Mouse (Mus musculus) urinary bladder, postnatal 4 days (tissue): Measurements from ENCODE around the gene Rasgrp2.
A peak's percentile ranks its signal among the peaks of the same experiment; 100 is the strongest.

Experiments used
- DNase-seq, 2 experiments: peaks; one replicate each; pipeline ENCODE4 v3.0.0; 2021 to 2022; ENCODE audit warnings: low spot score in 2 of 2

Gene Rasgrp2

DNA sequence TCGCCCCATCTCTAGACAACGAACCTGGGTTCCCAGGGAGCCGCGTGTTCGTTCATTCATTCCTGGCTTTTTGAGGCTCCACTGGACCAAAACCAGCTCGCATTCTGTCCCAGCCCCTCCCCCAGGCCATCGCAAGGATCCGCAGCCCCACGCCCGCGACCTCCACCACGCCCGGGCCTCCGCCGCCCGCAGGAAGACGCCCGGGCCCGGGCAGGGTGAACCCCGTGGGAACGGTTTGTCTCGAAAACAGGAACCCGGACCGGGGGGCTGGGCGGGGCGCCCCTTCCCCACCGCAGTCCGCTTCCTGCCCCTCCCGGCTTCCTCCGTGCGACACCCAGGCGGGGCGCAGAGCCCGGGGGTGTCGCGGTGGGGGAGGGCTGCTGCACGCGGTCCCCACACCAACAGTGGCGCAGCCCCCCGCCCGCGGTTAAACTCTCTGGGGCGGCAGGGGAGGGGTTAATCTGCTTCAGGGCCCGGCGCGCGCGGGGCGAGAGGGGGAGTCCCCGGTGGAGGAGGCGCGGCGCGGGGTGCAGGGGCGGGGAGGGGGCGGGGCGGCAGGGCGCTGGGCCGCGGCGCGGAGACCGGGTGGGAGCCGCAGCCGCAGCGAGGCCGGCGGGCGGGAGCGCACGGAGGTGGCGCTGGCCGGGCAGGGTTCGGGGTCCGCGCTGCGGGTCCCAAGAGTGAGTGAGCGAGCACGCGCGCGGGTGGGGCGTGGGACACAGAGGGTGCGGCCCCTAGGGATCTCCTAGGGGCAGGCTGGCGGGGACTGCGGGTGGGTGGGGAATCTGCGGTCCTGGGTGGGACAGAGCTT lies at the start of gene Rasgrp2:
Gene Rasgrp2, plus strand, starts transcription at position 56 of the 811 bp plus-strand sequence.
- DNase-seq = peak in 1 of 2 experiments; percentile 53

- DNase-seq = no peak
Measured at GRCm38 (mm10) chr19:6351431-6352106, 47.6 kb upstream of the Rasgrp2 start.

GRCm38 (mm10) chr19:6352107-6352505 lies 47.0 kb upstream of the Rasgrp2 start:
- DNase-seq = no peak

GRCm38 (mm10) chr19:6354030-6354429 lies 45.1 kb upstream of the Rasgrp2 start:
- DNase-seq = peak in 1 of 2 experiments; percentile 20

- no peak for DNase-seq
Measured at GRCm38 (mm10) chr19:6361291-6361690, 37.8 kb upstream of the Rasgrp2 start.

DNA sequence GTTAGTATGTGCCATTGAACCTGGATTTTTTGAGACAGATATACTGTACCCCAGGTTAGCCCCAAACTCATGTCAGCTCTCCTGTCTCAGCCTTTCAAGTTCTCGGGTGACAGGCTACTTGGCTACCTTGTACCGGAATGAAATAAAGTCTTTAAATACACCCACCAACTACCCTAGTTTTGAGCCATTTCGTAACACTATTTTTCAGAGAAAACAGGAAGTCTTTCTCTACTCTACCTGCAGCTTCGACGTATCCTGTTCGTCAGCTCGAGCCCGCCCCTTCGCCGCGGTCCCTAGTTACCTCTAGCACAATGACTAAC lies 36.1 kb upstream of the Rasgrp2 start:
- no peak for DNase-seq

DNA sequence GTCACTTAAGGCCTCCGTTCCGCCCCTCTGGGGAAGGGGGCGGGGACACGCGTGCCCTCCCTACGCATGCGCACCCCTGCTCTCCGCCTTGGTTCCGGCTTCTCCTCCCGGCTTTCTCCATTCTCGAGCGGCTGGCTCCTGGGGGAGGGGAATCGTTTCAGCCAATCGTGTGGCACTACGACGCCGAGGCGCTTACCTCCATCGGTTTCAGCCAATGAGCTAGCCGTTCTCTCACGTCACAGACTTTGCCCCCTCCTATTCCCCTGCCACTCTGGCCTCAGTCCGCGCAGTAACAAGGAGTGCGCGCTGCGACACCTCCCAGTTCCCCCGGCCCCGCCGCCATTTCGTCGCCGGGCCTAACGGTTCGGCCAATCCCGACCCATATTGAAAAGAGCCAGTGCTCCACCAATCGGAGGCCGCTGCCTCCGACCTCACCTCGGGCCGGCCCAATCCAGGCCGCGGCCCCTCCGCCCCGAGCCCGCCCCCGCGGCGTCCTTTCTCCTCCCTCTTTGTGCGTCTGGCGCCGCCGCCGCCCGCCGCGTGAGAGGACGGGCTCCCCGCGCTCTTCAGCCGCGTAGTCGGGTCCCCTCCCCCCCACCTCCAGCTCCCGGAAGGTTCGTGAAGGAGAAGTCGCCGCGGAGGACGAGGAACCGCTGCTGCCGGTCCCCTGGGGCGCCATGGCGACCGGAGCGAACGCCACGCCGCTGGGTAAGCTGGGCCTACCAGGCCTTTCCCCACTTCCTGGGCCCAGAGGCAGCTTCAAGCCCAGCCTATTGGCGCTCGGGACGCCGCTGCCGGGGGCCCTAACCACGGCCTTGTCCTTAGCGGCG lies 35.5 kb upstream of the Rasgrp2 start, which contains the start of gene Sf1:
Gene Sf1, plus strand, starts transcription at position 280 of the 830 bp plus-strand sequence.
- DNase-seq = peak; percentile 99 to 100

GRCm38 (mm10) chr19:6364317-6364725 lies 34.8 kb upstream of the Rasgrp2 start:
- peak; percentile 89 to 94 for DNase-seq

DNA sequence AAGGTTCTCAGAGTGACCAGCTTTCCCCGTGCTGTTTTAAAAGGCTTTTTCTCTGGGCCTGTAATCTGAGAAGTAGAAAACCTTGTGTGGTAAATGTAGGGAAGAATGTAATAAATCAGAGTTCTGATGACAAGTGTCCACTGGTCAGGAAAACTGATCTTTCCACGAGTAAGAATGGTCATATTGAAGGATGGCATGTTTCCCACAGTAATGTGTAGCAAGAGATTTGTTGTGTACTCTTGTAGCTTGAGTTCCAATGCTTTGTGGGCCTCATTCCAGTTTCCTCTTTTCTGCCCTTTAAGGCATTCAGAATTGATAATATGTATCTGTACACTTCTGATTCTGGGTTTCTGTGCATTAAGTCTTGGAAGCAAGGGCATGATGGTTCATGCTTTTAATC lies 34.3 kb upstream of the Rasgrp2 start:
- DNase-seq = no peak

GRCm38 (mm10) chr19:6370175-6370574 lies 29.0 kb upstream of the Rasgrp2 start:
- DNase-seq = no peak

DNA sequence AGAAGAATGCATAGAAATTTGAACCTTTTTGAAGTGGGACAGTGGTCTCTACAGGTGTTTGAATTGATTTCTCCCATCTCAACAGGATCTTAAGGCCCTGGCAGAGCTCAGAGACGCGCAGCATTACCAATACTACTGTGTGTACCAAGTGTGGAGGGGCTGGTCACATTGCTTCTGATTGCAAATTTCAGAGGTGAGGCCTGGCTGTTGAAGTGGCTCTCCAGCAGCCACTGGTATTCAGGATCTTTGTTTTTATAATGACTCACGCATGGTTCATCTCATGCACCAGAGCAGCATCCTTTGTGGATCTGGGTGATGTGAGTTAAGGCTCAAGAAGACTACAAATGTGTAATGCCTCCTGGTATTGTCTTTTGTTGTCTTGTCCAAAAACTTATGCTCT lies 26.7 kb upstream of the Rasgrp2 start:
- DNase-seq = no peak

- DNase-seq = peak; percentile 68 to 89
Measured at GRCm38 (mm10) chr19:6373539-6374400, 25.4 kb upstream of the Rasgrp2 start.

DNA sequence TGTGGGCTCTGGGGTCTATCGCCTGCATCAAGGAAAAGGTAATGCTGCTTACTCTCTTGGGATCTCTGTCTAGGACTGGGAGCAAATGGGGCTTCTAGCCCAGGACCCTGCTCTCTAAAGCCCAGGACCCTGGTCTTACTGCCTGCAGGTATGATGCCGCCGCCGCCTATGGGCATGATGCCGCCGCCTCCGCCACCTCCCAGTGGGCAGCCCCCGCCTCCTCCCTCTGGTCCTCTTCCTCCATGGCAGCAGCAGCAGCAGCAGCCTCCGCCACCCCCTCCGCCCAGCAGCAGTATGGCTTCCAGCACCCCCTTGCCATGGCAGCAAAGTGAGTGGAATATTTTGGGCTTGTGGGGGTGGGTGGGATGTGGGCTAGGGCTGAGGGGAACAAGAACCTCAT lies 24.6 kb upstream of the Rasgrp2 start:
- DNase-seq = no peak

GRCm38 (mm10) chr19:6375423-6376254 lies 23.5 kb upstream of the Rasgrp2 start:
- no peak for DNase-seq

GRCm38 (mm10) chr19:6376255-6376564 lies 22.9 kb upstream of the Rasgrp2 start:
- no peak for DNase-seq

- no peak for DNase-seq
Measured at GRCm38 (mm10) chr19:6376643-6377042, 22.5 kb upstream of the Rasgrp2 start.

GRCm38 (mm10) chr19:6377327-6378040 lies 21.7 kb upstream of the Rasgrp2 start:
- no peak for DNase-seq

DNA sequence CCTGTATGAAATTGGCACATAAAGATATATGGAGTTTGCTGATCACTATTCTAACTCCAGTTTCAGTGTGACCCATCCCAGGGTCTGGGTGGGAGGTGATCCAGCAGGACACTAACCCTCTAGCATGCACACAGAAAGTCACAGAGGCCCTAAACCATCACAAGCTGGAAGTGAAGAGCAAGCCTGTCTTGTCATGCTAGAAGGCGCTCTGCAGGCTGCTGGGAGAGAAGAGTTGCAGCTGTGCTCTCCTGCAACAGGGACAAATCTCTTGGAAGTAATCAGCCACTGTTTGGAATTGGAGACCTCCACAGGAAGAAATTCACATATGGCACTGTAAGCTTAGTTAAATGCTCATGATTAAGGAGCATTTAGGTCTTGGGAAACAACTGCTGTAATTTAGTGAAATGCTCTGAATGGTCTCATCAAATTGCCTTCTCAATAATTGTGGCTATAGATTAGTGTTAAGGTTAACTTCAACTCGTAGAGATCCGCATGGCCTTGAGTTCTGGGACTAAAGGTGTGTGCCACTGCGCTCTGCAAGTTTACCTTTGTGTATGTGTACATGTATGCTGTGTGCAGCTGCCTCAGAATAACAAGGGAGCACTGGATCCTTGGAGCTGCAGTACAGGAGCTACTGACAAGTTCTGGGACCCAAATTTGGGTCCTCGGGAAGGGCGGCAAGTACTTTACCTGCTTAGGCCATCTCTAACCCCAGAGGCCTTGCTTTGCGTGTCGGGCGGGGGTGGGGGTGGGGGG lies 18.6 kb upstream of the Rasgrp2 start:
- no peak for DNase-seq

- DNase-seq = no peak
Measured at GRCm38 (mm10) chr19:6381238-6381637, 17.9 kb upstream of the Rasgrp2 start.
